In the genomic region with DNA sequence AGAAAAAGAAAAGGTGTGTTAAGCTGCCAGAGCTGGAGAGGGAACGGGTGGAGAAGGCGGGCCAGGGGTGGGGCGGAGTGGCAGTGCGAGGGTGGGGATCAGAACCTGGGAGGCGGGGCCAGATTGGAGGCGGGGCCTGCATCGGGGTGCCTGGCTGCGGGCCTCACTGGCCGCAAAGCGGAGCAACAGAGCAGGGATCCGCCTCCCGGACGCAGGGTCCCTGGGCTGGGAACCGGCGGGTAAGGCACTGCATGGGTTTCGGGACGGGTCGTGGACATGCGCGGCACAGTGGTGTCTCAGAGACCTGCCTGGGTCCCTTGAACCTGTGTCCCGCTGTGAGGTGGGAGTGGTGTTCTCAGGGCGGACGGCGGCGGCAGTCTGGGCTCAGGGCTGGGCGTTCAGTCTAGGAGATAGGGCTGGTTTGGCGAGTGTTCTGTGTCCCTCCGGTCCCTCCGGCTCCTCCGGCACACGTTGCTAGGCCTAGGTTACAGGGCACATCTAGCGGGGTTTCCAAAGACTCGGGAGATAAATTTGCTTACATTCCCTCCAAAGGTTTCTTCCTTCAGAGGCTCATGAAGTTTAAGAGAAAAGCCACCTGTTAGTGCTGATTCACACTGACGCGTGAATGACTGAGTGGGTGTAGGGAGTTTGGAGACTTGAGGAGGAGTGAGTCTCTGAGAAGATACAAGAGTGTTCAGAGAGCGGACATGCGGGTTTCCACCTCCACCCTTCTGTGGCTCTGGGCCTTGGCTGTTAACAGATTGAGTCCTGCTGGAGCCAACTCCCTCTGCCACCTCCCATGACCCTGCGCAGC, we compare ENCODE assay signal across 8 mouse cellular contexts. TPM values are rescaled to one million over a fixed set of nuclear protein-coding genes. Genes with fewer than 3 reads are reported as not detected.
DNase-seq lines count a peak whose midpoint lies in the region; ATAC-seq and TF ChIP-seq lines count a peak whose summit lies in the region.

TSS of gene Sh3bp2 (plus strand) at position 176 of the 814 bp plus-strand sequence.

- 0 out of 2 replicates have a peak, but pooled peaks cover 8% of the 10 kb centered on the region for H3K27me3 ChIP-seq in embryonic facial prominence, embryonic 12.5 days
- no peaks in the 10 kb centered on the region for H3K27me3 ChIP-seq in kidney, adult 2 months (replicated peaks; ENCODE audit: control insufficient read depth, insufficient read depth, low read length)
- H3K27me3 ChIP-seq in limb, embryonic 12.5 days, result peaks cover 20% of the 10 kb centered on the region; the same call in 1 of the 2 replicates
- no peaks in the 10 kb centered on the region for H3K27me3 ChIP-seq in midbrain, embryonic 14.5 days (ENCODE audit: control insufficient read depth, insufficient read depth, low read length)

- no peak within 1 kb of the TSS for H3K27ac ChIP-seq in embryonic facial prominence, embryonic 12.5 days
- peak within 1 kb of the TSS; percentile 49 for H3K27ac ChIP-seq in kidney, adult 2 months (ENCODE audit: insufficient read depth, low read depth, low read length)
- no peak within 1 kb of the TSS for H3K27ac ChIP-seq in limb, embryonic 12.5 days
- H3K27ac ChIP-seq in midbrain, embryonic 14.5 days (replicated peaks; ENCODE audit: low read depth, low read length), result no peak within 1 kb of the TSS

- no peak for TF ChIP-seq CTCF in kidney, adult 2 months (conservative IDR thresholded peaks at IDR 0.05; ENCODE audit: insufficient read depth, insufficient read length, low read depth, low read length)

- H3K4me3 ChIP-seq in embryonic facial prominence, embryonic 12.5 days, result peak within 1 kb of the TSS; percentile 41
- peak within 1 kb of the TSS; percentile 90 for H3K4me3 ChIP-seq in kidney, adult 2 months (ENCODE audit: insufficient read depth, low read depth, low read length)
- peak within 1 kb of the TSS; percentile 48 for H3K4me3 ChIP-seq in limb, embryonic 12.5 days (replicated peaks)
- H3K4me3 ChIP-seq in midbrain, embryonic 14.5 days (replicated peaks; ENCODE audit: low read depth, low read length), result peak within 1 kb of the TSS; percentile 36

- H3K4me1 ChIP-seq in embryonic facial prominence, embryonic 12.5 days, result no peaks in the 10 kb centered on the region
- H3K4me1 ChIP-seq in kidney, adult 2 months (ENCODE audit: control insufficient read depth, insufficient read depth, low read length), result peaks cover 23% of the 10 kb centered on the region
- no peaks in the 10 kb centered on the region for H3K4me1 ChIP-seq in limb, embryonic 12.5 days (replicated peaks)
- H3K4me1 ChIP-seq in midbrain, embryonic 14.5 days (ENCODE audit: control insufficient read depth, insufficient read depth, low read length), result no peaks in the 10 kb centered on the region

- peak; percentile 56 for TF ChIP-seq POLR2A in kidney, adult 2 months (IDR thresholded peaks at IDR 0.05; ENCODE audit: low read depth, low read length)

- peak within 1 kb of the TSS; percentile 56 for H3K4me2 ChIP-seq in embryonic facial prominence, embryonic 12.5 days (replicated peaks)
- H3K4me2 ChIP-seq in limb, embryonic 12.5 days, result peak within 1 kb of the TSS; percentile 71
- peak within 1 kb of the TSS; percentile 59 for H3K4me2 ChIP-seq in midbrain, embryonic 14.5 days (ENCODE audit: low read length)

- no peaks in the 10 kb centered on the region for H3K36me3 ChIP-seq in embryonic facial prominence, embryonic 12.5 days
- H3K36me3 ChIP-seq in kidney, adult 2 months (ENCODE audit: control insufficient read depth, insufficient read depth, low read length), result no peaks in the 10 kb centered on the region
- H3K36me3 ChIP-seq in limb, embryonic 12.5 days, result no peaks in the 10 kb centered on the region
- no peaks in the 10 kb centered on the region for H3K36me3 ChIP-seq in midbrain, embryonic 14.5 days (ENCODE audit: control insufficient read depth, insufficient read depth, low read length)

- peak; percentile 89 for ATAC-seq in embryonic facial prominence, embryonic 12.5 days (ENCODE audit: insufficient number of reproducible peaks, insufficient read depth, low FRiP score, low TSS enrichment)
- peak; percentile 87 for ATAC-seq in limb, embryonic 12.5 days (ENCODE audit: insufficient number of reproducible peaks, insufficient read depth, low FRiP score, low TSS enrichment, low read depth)
- peak; percentile 77; the same call in 1 of the 2 replicates for ATAC-seq in midbrain, embryonic 14.5 days (ENCODE audit: low FRiP score, low TSS enrichment)

- WGBS in embryonic facial prominence, embryonic 12.5 days, result 4% methylated on average over 38 of the region's 38 CpGs
- 6% methylated on average over 38 of the region's 38 CpGs for WGBS in kidney, adult 2 months
- WGBS in limb, embryonic 12.5 days, result 3% methylated on average over 38 of the region's 38 CpGs
- WGBS in midbrain, embryonic 14.5 days, result 4% methylated on average over 38 of the region's 38 CpGs

- DNase-seq in 3134 (ENCODE audit: extremely low read depth, insufficient read length, low spot score), result peak; percentile 90
- peak; percentile 99 for DNase-seq in adrenal gland, postnatal 25 days
- DNase-seq in heart, adult 18-20 months, result peak; percentile 98
- DNase-seq in kidney, adult 2 months, result peak; percentile 97
- peak; percentile 84 for DNase-seq in midbrain, embryonic 14.5 days
- DNase-seq in spleen, adult 12 weeks (ENCODE audit: low spot score), result peak; percentile 97

- peak within 1 kb of the TSS; percentile 25 for H3K9ac ChIP-seq in embryonic facial prominence, embryonic 12.5 days
- peak within 1 kb of the TSS; percentile 44; the same call in 1 of the 2 replicates for H3K9ac ChIP-seq in limb, embryonic 12.5 days (replicated peaks)
- peak within 1 kb of the TSS; percentile 36 for H3K9ac ChIP-seq in midbrain, embryonic 14.5 days (replicated peaks; ENCODE audit: low read length)

- H3K9me3 ChIP-seq in embryonic facial prominence, embryonic 12.5 days, result no peaks in the 10 kb centered on the region
- no peaks in the 10 kb centered on the region for H3K9me3 ChIP-seq in limb, embryonic 12.5 days
- H3K9me3 ChIP-seq in midbrain, embryonic 14.5 days (ENCODE audit: control insufficient read depth, low read length), result no peaks in the 10 kb centered on the region

RNA-seq across cellular contexts. Expression of gene Sh3bp2, which starts in this region (rescaled TPM):
- total RNA-seq in adrenal gland, postnatal 25 days (2021), result 16.6 and 19.9 TPM in 2 replicates
- 12.9 and 20.6 TPM in 2 replicates for polyA plus RNA-seq in embryonic facial prominence, embryonic 12.5 days (2016; fragmentation: Nextera tagmentation; extraction: Ambion mirVana)
- 1 to 10 TPM; 2.6 to 3.2 TPM for total RNA-seq in heart, adult 18-20 months (2021)
- 8.1 and 8.6 TPM in 2 replicates for polyA plus RNA-seq in kidney, adult 2 months (2012; rRNA removed)
- 9.7 and 12.0 TPM in 2 replicates for polyA plus RNA-seq in limb, embryonic 12.5 days (2016; fragmentation: Nextera tagmentation; extraction: Ambion mirVana)
- polyA plus RNA-seq in midbrain, embryonic 14.5 days (2014; fragmentation: Nextera tagmentation; extraction: Ambion mirVana), result 21.7 and 30.6 TPM in 2 replicates

Comparison
In these comparisons a context has a peak if more than half of its experiments do, and no peak if none do; other contexts are left out.
1. H3K4me3 ChIP-seq: peak in every context shown above with its lines; median percentile 90 in kidney, adult 2 months; 48 in limb, embryonic 12.5 days; 41 in embryonic facial prominence, embryonic 12.5 days; 36 in midbrain, embryonic 14.5 days.